ENCODE assay signal across 7 mouse cellular contexts in the genomic region with DNA sequence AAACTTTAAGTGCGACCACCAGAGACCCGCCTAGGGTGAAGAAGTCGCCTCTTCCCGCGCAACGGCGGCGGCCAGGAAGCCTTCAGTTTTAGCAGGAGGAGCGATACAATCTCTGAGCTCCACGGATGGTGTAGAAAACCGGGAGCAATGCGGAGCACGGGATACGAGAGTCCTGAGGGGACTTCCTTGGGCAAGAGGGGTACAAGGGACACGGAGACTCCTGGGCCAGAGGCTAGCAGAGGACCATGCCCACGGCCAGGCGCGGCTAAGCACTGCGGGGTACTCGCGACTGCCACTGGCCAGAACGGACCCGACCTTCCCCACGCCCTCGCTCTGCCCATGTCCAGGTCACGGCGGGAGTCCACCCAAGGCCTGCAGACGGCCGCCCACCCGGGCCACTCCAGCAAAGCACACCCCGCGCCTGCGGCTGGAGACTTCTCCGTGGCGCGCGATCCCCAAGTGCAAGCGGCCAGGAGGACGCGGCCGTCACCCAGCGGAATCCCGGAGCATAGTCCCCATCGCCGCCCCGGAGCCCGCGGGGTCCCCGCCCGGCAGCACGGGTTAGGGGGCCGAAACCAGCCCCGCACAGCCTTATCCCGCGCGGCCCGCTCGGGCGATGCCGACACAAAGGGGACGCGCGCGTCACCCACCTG. TPM values are rescaled to one million over a fixed set of nuclear protein-coding genes. Genes with fewer than 3 reads are reported as not detected.
DNase-seq lines count a peak whose midpoint lies in the region; ATAC-seq and TF ChIP-seq lines count a peak whose summit lies in the region.

No protein-coding gene starts in this region.

- no peak for TF ChIP-seq CTCF in intestine, postnatal 0 days (IDR thresholded peaks at IDR 0.05; ENCODE audit: low read depth)

- no peaks in the 10 kb centered on the region for H3K36me3 ChIP-seq in intestine, postnatal 0 days (ENCODE audit: control insufficient read depth, insufficient read depth)
- no peaks in the 10 kb centered on the region for H3K36me3 ChIP-seq in stomach, embryonic 14.5 days (ENCODE audit: control insufficient read depth, insufficient read depth, low read length)

- peak overlapping the region; percentile 90 for H3K4me3 ChIP-seq in intestine, postnatal 0 days (ENCODE audit: low read depth, low read length)
- peak overlapping the region; percentile 97 for H3K4me3 ChIP-seq in stomach, embryonic 14.5 days (ENCODE audit: low read depth, low read length)

- DNase-seq in thymus, adult 18-20 months, result peak; percentile 23 to 27
- DNase-seq in thymus, postnatal 36 days, result no peak
- peak; percentile 75 to 81 for DNase-seq in cerebellum, postnatal 10 days
- DNase-seq in heart, adult 11 months, result peak; percentile 95
- DNase-seq in lung, postnatal 36 days, result peak; percentile 28

- peak overlapping the region; percentile 97 for H3K4me2 ChIP-seq in intestine, postnatal 0 days (replicated peaks; ENCODE audit: low read depth)
- H3K4me2 ChIP-seq in stomach, embryonic 14.5 days (replicated peaks; ENCODE audit: low read depth, low read length), result peak overlapping the region; percentile 64

- H3K27me3 ChIP-seq in intestine, postnatal 0 days (replicated peaks; ENCODE audit: control insufficient read depth, insufficient read depth, low read length), result no peaks in the 10 kb centered on the region
- no peaks in the 10 kb centered on the region for H3K27me3 ChIP-seq in stomach, embryonic 14.5 days (ENCODE audit: control insufficient read depth, insufficient read depth, low read length)

- no peaks in the 10 kb centered on the region for H3K4me1 ChIP-seq in intestine, postnatal 0 days (replicated peaks; ENCODE audit: control insufficient read depth, insufficient read depth, low read length)
- peaks cover 17% of the 10 kb centered on the region for H3K4me1 ChIP-seq in stomach, embryonic 14.5 days (ENCODE audit: control insufficient read depth, insufficient read depth, low read length)

- WGBS in intestine, postnatal 0 days, result under 1% methylated on average over 51 of the region's 64 CpGs
- WGBS in stomach, embryonic 14.5 days, result under 1% methylated on average over 59 of the region's 64 CpGs

- H3K27ac ChIP-seq in intestine, postnatal 0 days (ENCODE audit: low read depth, low read length), result peak overlapping the region; percentile 50; the same call in 1 of the 2 replicates
- peak overlapping the region; percentile 44; the same call in 1 of the 2 replicates for H3K27ac ChIP-seq in stomach, embryonic 14.5 days (ENCODE audit: low read length)

- ATAC-seq in intestine, postnatal 0 days, result peak; percentile 57
- peak; percentile 43 for ATAC-seq in stomach, embryonic 14.5 days (ENCODE audit: insufficient number of reproducible peaks, insufficient read depth, low FRiP score, low read depth)

- H3K9me3 ChIP-seq in intestine, postnatal 0 days (ENCODE audit: control insufficient read depth), result no peaks in the 10 kb centered on the region
- no peaks in the 10 kb centered on the region for H3K9me3 ChIP-seq in stomach, embryonic 14.5 days (ENCODE audit: control insufficient read depth, low read depth, low read length)

- H3K9ac ChIP-seq in intestine, postnatal 0 days (ENCODE audit: low read depth, low read length), result peak overlapping the region; percentile 67
- H3K9ac ChIP-seq in stomach, embryonic 14.5 days (replicated peaks; ENCODE audit: low read depth, low read length), result peak overlapping the region; percentile 89

RNA-seq across cellular contexts. Expression of a gene that starts 0.5 kb away (rescaled TPM):
- polyA plus RNA-seq in intestine, postnatal 0 days (2015; fragmentation: Nextera tagmentation; extraction: Ambion mirVana), result 4.4 and 5.5 TPM in 2 replicates
- polyA plus RNA-seq in stomach, embryonic 14.5 days (2014; fragmentation: Nextera tagmentation; extraction: Ambion mirVana), result 19.1 and 21.1 TPM in 2 replicates

RNA-seq across cellular contexts. Expression of a gene that starts 41.7 kb away (rescaled TPM):
- polyA plus RNA-seq in intestine, postnatal 0 days (2015; fragmentation: Nextera tagmentation; extraction: Ambion mirVana), result 10.8 and 13.1 TPM in 2 replicates
- polyA plus RNA-seq in stomach, embryonic 14.5 days (2014; fragmentation: Nextera tagmentation; extraction: Ambion mirVana), result 0.25 and 0.27 TPM in 2 replicates

RNA-seq across cellular contexts. Expression of a gene that starts 54.4 kb away (rescaled TPM):
- polyA plus RNA-seq in intestine, postnatal 0 days (2015; fragmentation: Nextera tagmentation; extraction: Ambion mirVana), result 14.2 and 15.0 TPM in 2 replicates
- 4.6 and 5.5 TPM in 2 replicates for polyA plus RNA-seq in stomach, embryonic 14.5 days (2014; fragmentation: Nextera tagmentation; extraction: Ambion mirVana)

Comparison
In these comparisons a context has a peak if more than half of its experiments do, and no peak if none do; other contexts are left out.
1. DNase-seq: peak in thymus, adult 18-20 months (2 of 2), cerebellum, postnatal 10 days (2 of 2), heart, adult 11 months (single experiment) and lung, postnatal 36 days (single experiment); none in thymus, postnatal 36 days (0 of 2).